Mouse (Mus musculus): ENCODE measurements at regions not wholly inside any gene's neighbourhood (a gene's known extent, or its start where the extent isn't known, plus 50 kb on each side); places are given as distances from the start of the nearest gene placed in this dataset.

DNA sequence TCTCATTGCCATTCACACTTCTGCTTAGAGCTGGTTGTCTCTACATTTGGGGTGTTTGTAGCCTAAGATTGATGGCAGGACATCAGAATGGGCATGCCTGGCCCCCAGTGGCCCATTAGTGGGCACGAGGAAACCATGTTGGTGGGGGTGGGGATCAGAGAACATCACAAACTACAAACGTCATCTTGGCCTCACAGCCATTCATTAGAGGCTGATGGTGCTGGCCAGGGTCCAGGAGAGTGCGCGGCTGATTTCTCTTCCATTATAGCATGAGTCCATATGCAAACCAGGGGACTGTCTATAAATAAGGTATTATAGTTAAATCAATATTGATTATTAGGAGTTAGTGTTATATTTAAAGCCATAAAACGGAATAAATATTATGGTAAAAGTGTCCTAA, 67.9 kb downstream of the 3100002H09Rik start:
- DNase-seq (ENCODE audit: low spot score) = no peak

DNA sequence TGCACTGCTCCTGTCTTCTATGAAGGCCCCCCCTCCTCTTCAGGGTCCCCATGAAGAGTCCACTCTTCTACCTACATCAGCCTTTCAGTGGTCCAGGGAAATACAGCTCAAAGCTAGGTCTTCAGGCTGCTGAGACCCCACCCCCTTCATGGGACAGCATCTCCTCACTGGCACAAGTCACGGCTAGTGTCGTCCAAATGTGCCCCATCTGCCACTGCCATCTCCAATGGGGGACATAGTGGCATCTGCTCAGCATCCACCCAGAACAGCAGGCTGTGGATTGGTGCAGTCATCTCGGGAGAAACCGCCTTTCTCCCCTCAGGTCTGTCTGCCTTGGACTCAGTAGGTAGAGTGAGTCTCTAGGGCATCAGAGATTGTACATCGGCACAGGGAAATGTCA, 72.1 kb downstream of the 3100002H09Rik start:
- DNase-seq (ENCODE audit: low spot score) = no peak

GRCm38 (mm10) chr4:124537681-124538080, 72.9 kb downstream of the 3100002H09Rik start:
- no peak for DNase-seq (ENCODE audit: low spot score)

DNA sequence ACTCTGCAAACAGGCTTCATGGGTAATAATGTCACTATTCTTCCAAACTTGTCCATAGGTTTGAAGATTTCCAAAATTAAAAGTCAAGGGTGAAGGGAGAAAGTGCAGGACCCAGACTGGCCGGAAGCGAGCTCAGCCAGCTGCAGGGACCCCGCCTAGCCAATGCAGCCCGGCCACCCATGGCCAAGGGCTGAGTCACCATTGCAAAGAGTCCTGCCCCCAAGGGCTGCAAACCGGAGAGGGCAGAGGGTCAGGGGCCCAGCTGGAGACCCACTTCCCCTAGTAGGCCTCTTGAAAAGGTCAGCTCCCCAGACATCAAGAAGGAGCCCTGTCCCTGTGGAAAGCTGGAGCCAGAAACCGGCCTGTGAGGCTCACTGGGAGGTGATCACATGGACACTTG, 77.0 kb downstream of the 3100002H09Rik start:
- no peak for DNase-seq (ENCODE audit: low spot score)

GRCm38 (mm10) chr4:124530596-124530995, 80.0 kb downstream of the 3100002H09Rik start:
- DNase-seq (ENCODE audit: low spot score) = no peak

- DNase-seq (ENCODE audit: low spot score) = no peak
These were observed 83.8 kb downstream of the 3100002H09Rik start for GRCm38 (mm10) chr4:124526822-124527221.

- no peak for DNase-seq (ENCODE audit: low spot score)
These were observed 84.2 kb downstream of the 3100002H09Rik start for GRCm38 (mm10) chr4:124526362-124526761.

DNA sequence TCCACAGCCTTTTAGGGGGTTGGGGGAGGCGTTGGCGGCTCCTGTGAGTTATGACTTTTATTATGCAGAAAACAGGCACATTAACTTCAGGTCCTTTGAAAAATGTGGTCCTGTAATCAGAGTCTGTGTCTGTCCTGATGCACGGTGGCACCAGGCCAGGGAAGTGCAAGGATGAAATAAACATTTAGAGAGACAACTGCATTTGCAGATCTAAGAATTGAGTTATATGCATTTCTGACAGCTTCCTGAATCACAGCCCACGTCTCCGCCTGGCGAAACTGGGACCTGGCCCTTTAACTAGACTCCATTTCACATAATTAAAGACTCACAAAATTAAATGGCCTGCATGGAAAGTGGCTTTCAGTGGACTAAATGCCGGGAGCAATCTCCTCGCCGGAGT, 90.3 kb downstream of the 3100002H09Rik start:
- no peak for DNase-seq (ENCODE audit: low spot score)

DNA sequence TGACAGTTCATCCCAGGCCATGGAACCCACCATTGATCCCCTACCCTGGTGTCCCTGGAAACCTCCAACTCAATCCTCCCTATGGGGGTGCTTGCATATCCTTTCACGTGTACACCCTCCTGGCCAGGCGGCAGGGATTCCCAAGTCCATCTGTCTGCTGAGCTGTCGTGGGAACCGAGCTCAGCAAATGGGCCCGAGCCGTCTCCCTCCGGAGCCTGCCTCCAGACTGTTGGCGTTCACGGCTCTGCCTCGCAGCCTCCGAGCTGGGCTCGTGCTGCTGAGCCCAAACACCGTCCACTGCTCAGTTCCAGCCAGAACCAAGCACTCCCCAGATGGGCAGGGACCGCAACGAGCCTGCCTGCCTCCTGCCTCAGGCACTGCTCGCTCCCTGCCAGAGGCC, 98.8 kb downstream of the 3100002H09Rik start:
- DNase-seq (ENCODE audit: low spot score) = peak; percentile 24

GRCm38 (mm10) chr4:124510816-124511215, 99.8 kb downstream of the 3100002H09Rik start:
- DNase-seq (ENCODE audit: low spot score) = no peak

DNA sequence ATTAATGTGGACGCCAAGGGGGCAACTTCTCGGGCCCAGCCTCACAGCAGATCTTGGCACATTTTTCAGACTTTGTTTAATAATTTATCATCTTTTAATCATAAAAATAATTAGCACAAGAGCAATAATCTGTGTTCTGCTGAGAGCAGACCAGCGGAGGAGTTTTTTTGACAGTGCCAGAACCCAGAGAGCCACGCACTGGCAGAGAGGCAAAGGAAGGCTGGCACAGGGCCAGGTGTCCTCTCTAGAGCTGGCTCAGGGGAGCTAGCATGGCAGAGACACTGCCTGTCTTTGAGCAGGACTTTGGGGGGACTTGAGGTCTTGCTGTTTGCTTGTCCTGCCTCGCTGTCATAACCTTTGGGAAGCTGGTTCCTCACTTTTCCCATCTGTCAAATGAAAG, 100.9 kb downstream of the 3100002H09Rik start:
- peak; percentile 71 for DNase-seq (ENCODE audit: low spot score)

GRCm38 (mm10) chr4:124506083-124506647, 104.4 kb downstream of the 3100002H09Rik start:
- no peak for DNase-seq (ENCODE audit: low spot score)

DNA sequence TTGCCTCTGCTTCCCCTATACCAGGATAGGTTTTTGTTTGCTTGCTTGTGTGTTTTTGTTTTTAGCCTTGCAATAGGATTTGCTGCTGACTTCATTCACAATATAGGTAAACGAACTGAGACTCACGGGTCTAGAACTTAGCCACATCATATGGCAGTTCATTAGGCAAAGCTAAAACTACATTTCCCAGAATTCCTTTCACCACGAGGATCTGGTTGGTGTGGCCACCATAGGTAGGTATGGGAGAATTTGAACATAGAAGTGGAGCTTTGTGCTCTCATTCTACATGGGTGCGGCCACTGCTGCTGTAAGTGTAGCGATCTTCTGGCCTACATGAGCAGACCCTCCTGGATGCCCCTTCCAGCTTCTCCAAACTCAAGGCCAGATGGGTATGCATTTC, 108.8 kb downstream of the 3100002H09Rik start:
- DNase-seq (ENCODE audit: low spot score) = no peak

DNA sequence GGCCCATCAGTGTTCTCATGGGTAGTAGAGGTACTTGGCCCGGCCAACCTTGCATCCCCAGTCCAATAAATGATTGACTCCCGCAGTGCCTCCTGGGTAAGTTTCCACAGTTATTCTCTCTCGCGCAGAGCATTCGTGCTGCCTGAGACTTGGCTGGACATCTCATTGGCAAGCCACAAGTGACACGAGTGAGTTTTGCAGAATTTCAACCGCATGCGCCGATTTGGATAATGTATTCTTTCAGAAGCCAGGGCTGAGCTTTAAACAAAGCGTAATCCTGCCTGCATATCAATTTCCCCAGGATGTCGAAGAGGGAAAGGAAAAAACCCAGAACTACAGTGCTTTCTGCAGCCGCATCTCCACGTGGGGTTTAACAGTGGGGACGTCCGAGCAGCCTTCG, 112.6 kb downstream of the 3100002H09Rik start:
- DNase-seq (ENCODE audit: low spot score) = no peak

DNA sequence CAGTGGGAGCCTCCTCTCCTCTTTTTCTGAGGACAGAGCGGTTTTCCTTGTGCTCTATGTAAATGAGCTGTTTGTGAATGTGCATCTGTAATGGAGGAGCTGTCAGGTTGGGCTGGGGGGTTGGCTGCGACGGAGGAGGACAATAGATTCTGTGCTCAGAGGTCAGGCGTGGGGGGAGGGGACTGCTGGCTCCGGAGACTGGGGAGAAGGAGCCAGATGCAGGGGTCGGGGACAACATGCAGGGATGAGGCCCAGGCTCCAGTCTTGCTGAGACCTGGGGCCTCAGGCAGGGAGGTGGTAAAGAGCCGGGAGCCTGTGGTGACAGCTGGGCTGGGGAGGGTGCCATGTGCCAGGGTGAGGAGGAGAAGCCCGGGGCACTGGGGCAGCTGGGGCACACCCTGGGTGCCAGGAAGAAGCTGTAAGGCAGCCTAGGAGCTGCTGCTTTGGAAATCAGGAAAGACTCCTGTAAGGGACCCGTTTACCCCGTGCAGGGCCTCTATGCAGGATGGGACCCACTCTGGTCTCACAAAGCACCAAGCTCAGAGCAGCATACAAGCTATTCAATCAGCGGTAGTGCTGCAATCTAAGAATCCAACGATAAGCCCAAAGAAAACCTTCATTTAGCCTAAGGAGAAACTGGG, 124.5 kb downstream of the 3100002H09Rik start:
- DNase-seq (ENCODE audit: low spot score) = no peak

DNA sequence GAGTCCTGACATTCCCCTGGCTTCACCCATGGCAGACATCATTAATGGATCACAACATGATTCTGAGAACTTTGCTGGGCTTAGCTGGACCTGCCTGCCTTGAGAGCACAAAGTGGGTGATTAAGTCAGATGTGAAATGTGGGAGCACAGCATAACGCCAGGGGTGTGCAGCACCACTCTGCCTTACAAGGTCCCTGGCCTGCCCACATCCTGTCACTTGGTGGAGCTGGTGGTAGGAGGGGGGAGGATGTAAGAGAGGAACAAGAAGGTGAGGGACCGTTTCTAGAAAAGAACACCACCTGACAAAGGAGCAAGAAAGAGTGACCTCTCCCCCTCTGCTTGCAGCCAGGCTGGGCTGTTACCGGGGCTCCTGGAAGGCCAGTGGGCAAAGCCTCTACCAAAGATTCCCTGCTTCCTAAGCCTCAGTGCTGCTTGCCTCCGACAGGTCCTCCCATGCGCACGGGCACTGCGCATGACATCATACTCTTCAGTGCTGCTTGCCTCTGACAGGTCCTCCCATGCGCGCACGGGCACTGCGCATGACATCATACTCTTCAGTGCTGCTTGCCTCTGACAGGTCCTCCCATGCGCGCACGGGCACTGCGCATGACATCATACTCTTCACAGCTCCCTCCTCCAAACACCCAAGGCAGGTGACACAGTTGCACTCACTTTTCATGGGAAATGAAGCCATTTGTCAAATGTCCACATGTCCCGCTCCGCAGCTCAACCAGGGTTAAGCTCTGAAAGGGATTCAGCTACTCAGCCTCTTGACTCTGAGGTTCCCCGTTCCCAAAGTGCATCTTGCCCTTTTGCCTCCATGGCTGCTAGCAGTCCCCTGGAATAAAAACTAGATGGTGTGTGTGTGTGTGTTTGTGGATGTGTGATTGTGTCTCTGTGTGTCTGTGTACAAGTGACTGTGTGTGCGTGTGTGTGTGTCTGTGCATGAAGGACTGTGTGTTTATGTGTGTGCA, 125.7 kb downstream of the 3100002H09Rik start:
- no peak for DNase-seq (ENCODE audit: low spot score)

DNA sequence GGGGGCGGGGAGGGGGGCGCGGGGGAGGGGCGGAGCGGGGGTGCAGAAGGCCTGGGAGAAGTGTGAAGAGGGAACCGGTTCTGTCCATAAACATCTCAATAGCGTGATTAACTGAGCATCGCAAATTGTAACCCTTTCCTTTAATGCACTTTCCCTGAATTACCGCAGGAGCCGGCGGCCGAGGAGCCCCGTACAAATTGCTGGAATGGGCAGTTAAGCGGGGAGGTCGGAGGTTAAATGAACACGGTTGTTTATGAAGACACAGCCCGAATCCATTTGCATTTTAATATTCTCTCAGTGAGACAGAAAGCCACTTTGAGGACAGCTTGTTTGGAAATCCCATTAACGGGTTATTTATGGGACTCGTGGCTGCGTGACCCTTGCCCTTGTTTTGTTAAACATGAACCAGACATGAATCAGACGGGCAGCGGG, 132.7 kb downstream of the 3100002H09Rik start:
- no peak for DNase-seq (ENCODE audit: low spot score)

- DNase-seq (ENCODE audit: low spot score) = no peak
These were observed 133.2 kb downstream of the 3100002H09Rik start for GRCm38 (mm10) chr4:124477359-124477868.

DNA sequence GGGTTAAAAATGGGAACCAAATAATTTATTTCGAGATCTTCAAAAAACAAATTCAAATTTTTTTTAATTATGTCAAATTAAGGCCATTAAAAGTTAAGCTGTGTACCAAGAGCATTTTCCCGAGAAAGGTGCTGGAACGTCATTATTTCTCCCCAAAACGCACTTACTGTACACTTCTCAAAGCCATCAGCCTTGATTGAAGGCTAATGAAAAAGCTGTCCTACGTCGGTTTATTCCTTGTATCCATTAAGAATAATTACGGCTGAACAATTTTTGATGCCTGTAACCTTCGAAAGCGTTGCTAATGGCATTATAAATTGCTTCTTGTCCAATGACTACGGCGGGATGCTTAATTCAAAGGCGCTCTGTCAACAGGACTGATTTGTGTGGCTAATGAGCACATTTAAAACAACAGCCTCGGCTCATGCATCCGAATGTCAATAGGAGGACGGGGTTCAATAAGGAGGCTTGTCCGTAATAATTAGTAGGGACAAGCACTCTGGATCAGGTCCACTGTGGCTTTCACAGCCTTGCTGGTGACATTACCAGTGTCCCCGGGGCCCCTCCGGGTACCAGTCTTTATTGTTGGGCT, 145.3 kb downstream of the 3100002H09Rik start:
- no peak for DNase-seq (ENCODE audit: low spot score)

DNA sequence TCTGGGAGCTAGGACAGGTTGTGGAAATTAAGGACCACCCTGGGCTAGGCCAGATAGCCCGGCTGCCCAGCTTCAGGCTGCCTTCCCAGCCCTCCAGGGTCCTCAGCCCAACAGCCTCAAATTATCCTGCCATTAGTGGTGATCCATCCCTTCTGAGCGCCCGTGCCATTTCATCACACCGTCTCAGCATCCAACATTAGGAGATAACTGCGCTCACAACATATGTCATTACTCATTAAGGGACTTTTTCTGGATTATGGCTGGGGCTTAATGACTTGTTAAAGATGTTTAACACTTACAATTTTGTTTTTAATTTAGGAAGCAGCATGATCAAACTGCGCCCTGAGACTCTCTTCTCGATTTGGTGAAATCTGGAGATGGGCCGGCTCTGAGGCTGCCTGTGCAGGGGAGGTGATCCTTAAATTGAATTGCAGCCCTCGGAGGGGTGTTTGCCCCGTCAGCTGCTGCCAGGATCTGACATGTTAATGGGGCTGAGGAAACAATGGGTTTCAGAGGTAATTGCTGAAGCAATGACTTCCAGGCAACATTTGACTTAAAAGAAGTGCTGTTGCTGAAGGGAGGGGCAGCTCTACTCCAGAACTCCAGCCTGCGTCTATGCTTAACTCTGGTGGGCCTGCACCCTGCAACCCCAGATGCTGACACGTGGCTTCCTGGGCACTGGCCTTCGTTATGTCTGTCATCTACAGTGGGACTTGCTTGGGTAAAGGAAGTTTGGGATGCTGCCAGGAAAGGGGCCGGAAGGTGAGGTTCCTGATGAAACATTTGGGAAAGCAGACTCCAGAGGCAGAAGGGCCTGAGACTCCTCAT, 154.9 kb downstream of the 3100002H09Rik start:
- DNase-seq (ENCODE audit: low spot score) = no peak

DNA sequence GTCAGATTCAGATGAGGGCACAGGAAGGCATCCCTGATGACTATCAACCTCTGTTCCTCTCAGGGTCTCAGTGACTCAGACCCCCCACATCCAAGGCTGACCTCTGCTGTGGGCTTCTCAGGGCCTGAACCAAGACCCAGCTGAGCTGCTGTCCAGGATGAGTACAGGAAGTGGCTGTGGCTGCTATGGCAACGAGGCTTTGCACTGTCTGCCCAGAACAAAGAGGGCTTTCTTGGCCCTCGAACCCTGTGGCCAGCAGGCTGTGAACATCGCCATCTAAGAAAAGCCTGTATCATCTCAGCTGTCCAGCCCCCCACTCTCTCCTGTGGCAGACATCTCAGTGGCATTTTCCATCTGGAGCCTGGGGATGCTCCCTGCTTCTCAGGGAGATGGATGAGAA, 159.5 kb downstream of the 3100002H09Rik start:
- peak; percentile 18 for DNase-seq (ENCODE audit: low spot score)

Data from layer of hippocampus, adult 11-12 months (tissue).